Mouse (Mus musculus) midbrain, embryonic 14.5 days (tissue): Measurements from ENCODE around the gene Ripply1. TPM values are rescaled to one million over a fixed set of nuclear protein-coding genes. Genes with fewer than 3 reads are reported as not detected.
"Not testable (repeated sequence)": the region's sequence is repeated elsewhere in the genome, so short reads cannot be mapped to it uniquely, and the experiment has no call there.

Experiments
- ATAC-seq: fragments of 200-750 bp; cut with Nextera tagmentation; 2 replicates; pipeline ENCODE4 v1.8.0; 2017; ENCODE audit warnings: moderate number of reproducible peaks, moderate library complexity; ENCODE audit not compliant: low FRiP score, low TSS enrichment
- DNase-seq: peaks from one replicate; pipeline ENCODE4 v3.0.0-alpha.2; 2015
- H3K27ac ChIP-seq: fragments of 300-500 bp; sonication (generic); replicated peaks from 2 replicates; pipeline ENCODE4 v1.5.1; 2014; ENCODE audit warnings: mild to moderate bottlenecking, low read depth, low read length, moderate library complexity
- H3K27me3 ChIP-seq: fragments of 300-500 bp; sonication (generic); 2 replicates; pipeline ENCODE4 v1.6.1; 2014; ENCODE audit warnings: low read length, control low read depth, mixed read lengths; ENCODE audit not compliant: control insufficient read depth, insufficient read depth
- H3K36me3 ChIP-seq: fragments of 300-500 bp; sonication (generic); 2 replicates; pipeline ENCODE4 v1.6.1; 2014; ENCODE audit warnings: low read length, control low read depth; ENCODE audit not compliant: control insufficient read depth, insufficient read depth
- H3K4me1 ChIP-seq: fragments of 300-500 bp; sonication (generic); 2 replicates; pipeline ENCODE4 v1.6.1; 2014; ENCODE audit warnings: mild to moderate bottlenecking, antibody characterized with exemption, low read length, control low read depth; ENCODE audit not compliant: control insufficient read depth, insufficient read depth
- H3K4me2 ChIP-seq: fragments of 300-500 bp; sonication (generic); 2 replicates; pipeline ENCODE4 v1.6.1; 2014; ENCODE audit warnings: mild to moderate bottlenecking, low read length, moderate library complexity
- H3K4me3 ChIP-seq: fragments of 300-500 bp; sonication (generic); replicated peaks from 2 replicates; pipeline ENCODE4 v1.5.1; 2014; ENCODE audit warnings: low read depth, low read length
- H3K9ac ChIP-seq: fragments of 300-500 bp; sonication (generic); replicated peaks from 2 replicates; pipeline ENCODE4 v1.6.1; 2014; ENCODE audit warnings: mild to moderate bottlenecking, low read length, moderate library complexity
- H3K9me3 ChIP-seq: fragments of 300-500 bp; sonication (generic); 2 replicates; pipeline ENCODE4 v1.6.1; 2016; ENCODE audit warnings: low read length, control low read depth, mixed read lengths; ENCODE audit not compliant: control insufficient read depth
- WGBS: fragments of 180-500 bp; shearing (Covaris S2); extraction: QIAGEN DNeasy Blood & Tissue Kit; methylation state at CpG from one replicate; pipeline ENCODE4 v1.1.7; 2014; 5-methylcytosine and 5-hydroxymethylcytosine counted together
- polyA plus RNA-seq: library from polyadenylated mRNA; unstranded; fragments of >200 nt; fragmentation: Nextera tagmentation; extraction: Ambion mirVana; gene quantifications from 2 replicates; pipeline ENCODE4 v1.2.1, GENCODE M21; 2014

Gene Ripply1
- polyA plus RNA-seq, 1 experiment from 2014 or later, result not detected

- H3K9me3 ChIP-seq, result no peaks in the 10 kb centered on the region
- no peak overlapping the region for H3K4me3 ChIP-seq
- DNase-seq (no peak), ATAC-seq (no peak)
- no peaks in the 10 kb centered on the region for H3K36me3 ChIP-seq
- H3K4me2 ChIP-seq, result no peak overlapping the region
- H3K27ac ChIP-seq, result no peak overlapping the region
- 74% methylated on average over 7 of the region's 7 CpGs for WGBS
- no peak overlapping the region for H3K9ac ChIP-seq
- 0 out of 2 replicates have a peak, but pooled peaks cover 3% of the 10 kb centered on the region for H3K27me3 ChIP-seq
- H3K4me1 ChIP-seq, result no peaks in the 10 kb centered on the region
Measured at GRCm38 (mm10) chrX:139775084-139775612, 7.0 kb downstream of the Ripply1 start.

GRCm38 (mm10) chrX:139774309-139775083, 7.7 kb downstream of the Ripply1 start:
- DNase-seq (peak; percentile 72), ATAC-seq (no peak)
- Histone ChIP-seq H3K4me1 (no peaks in the 10 kb centered on the region), H3K9me3 (no peaks in the 10 kb centered on the region), H3K4me2 (no peak overlapping the region), H3K27me3 (0 out of 2 replicates have a peak, but pooled peaks cover 3% of the 10 kb centered on the region), H3K36me3 (no peaks in the 10 kb centered on the region), H3K4me3 (no peak overlapping the region), H3K27ac (no peak overlapping the region), H3K9ac (no peak overlapping the region)
- 31% methylated on average over 18 of the region's 18 CpGs for WGBS

GRCm38 (mm10) chrX:139769975-139770637, 12.0 kb downstream of the Ripply1 start:
- Histone ChIP-seq H3K36me3 (no peaks in the 10 kb centered on the region), H3K9me3 (no peaks in the 10 kb centered on the region), H3K27ac (no peak overlapping the region), H3K4me1 (no peaks in the 10 kb centered on the region), H3K4me3 (no peak overlapping the region), H3K9ac (no peak overlapping the region), H3K4me2 (0 out of 2 replicates have a peak overlapping the region, but pooled peaks have one; percentile 3), H3K27me3 (0 out of 2 replicates have a peak, but pooled peaks cover 3% of the 10 kb centered on the region)
- 0 out of 2 replicates have a peak, but pooled peaks have one; percentile 31 for ATAC-seq
- peak; percentile 64 for DNase-seq
- WGBS, result 46% methylated on average over 13 of the region's 13 CpGs

- 88% methylated on average over 2 of the region's 2 CpGs for WGBS
- Histone ChIP-seq H3K4me2 (no peak overlapping the region), H3K4me3 (no peak overlapping the region), H3K9me3 (no peaks in the 10 kb centered on the region), H3K9ac (no peak overlapping the region), H3K27ac (no peak overlapping the region), H3K36me3 (no peaks in the 10 kb centered on the region), H3K4me1 (no peaks in the 10 kb centered on the region), H3K27me3 (no peaks in the 10 kb centered on the region)
- DNase-seq, result peak; percentile 58
- no peak for ATAC-seq
Measured at GRCm38 (mm10) chrX:139762546-139762945, 19.6 kb downstream of the Ripply1 start.

GRCm38 (mm10) chrX:139758634-139759033, 23.5 kb downstream of the Ripply1 start:
- H3K4me3 ChIP-seq, H3K27ac ChIP-seq, H3K36me3 ChIP-seq, H3K4me1 ChIP-seq, DNase-seq, H3K9me3 ChIP-seq, ATAC-seq, H3K4me2 ChIP-seq, H3K9ac ChIP-seq, H3K27me3 ChIP-seq: not testable (repeated sequence)
- 75% methylated on average over 3 of the region's 3 CpGs for WGBS

GRCm38 (mm10) chrX:139751855-139752254, 30.3 kb downstream of the Ripply1 start:
- H3K27ac ChIP-seq, result no peak overlapping the region
- no peak overlapping the region for H3K9ac ChIP-seq
- no peak overlapping the region for H3K4me2 ChIP-seq
- DNase-seq, result peak; percentile 81
- no peaks in the 10 kb centered on the region for H3K27me3 ChIP-seq
- no peaks in the 10 kb centered on the region for H3K9me3 ChIP-seq
- H3K4me3 ChIP-seq, result no peak overlapping the region
- no peak for ATAC-seq
- WGBS, result 4% methylated on average over 1 of the region's 1 CpGs
- no peaks in the 10 kb centered on the region for H3K4me1 ChIP-seq
- no peaks in the 10 kb centered on the region for H3K36me3 ChIP-seq

- H3K36me3 ChIP-seq, result no peaks in the 10 kb centered on the region
- H3K4me3 ChIP-seq, result no peak overlapping the region
- 90% methylated on average over 5 of the region's 5 CpGs for WGBS
- H3K4me1 ChIP-seq, result no peaks in the 10 kb centered on the region
- ATAC-seq, result no peak
- H3K9me3 ChIP-seq, result no peaks in the 10 kb centered on the region
- H3K9ac ChIP-seq, result no peak overlapping the region
- no peaks in the 10 kb centered on the region for H3K27me3 ChIP-seq
- no peak for DNase-seq
- no peak overlapping the region for H3K27ac ChIP-seq
- H3K4me2 ChIP-seq, result no peak overlapping the region
Measured at GRCm38 (mm10) chrX:139737066-139737465, 45.1 kb downstream of the Ripply1 start.

GRCm38 (mm10) chrX:139730541-139730940, 51.6 kb downstream of the Ripply1 start:
- peaks cover 3% of the 10 kb centered on the region; the same call in 1 of the 2 replicates for H3K27me3 ChIP-seq
- no peaks in the 10 kb centered on the region for H3K4me1 ChIP-seq
- H3K9ac ChIP-seq, result no peak overlapping the region
- 87% methylated on average over 3 of the region's 3 CpGs for WGBS
- H3K27ac ChIP-seq, result no peak overlapping the region
- H3K4me3 ChIP-seq, result no peak overlapping the region
- H3K4me2 ChIP-seq, result no peak overlapping the region
- no peak for DNase-seq
- no peak for ATAC-seq
- no peaks in the 10 kb centered on the region for H3K36me3 ChIP-seq
- no peaks in the 10 kb centered on the region for H3K9me3 ChIP-seq
